Mouse (Mus musculus) cerebellum, adult 2 months (tissue): ENCODE data around the gene Olfr1386.

Source experiments
- CTCF ChIP-seq: fragments of 200-500 bp; IDR thresholded peaks from 2 replicates; pipeline ENCODE4 v1.5.1; 2011; ENCODE audit warnings: low read depth, mild to moderate bottlenecking, control low read depth, low read length, moderate library complexity, borderline replicate concordance; ENCODE audit not compliant: insufficient read depth
- POLR2A ChIP-seq: fragments of 200-500 bp; IDR thresholded peaks from 2 replicates; pipeline ENCODE4 v1.6.1; 2011; ENCODE audit warnings: low read length, control low read depth, borderline replicate concordance; ENCODE audit not compliant: insufficient read depth

DNA sequence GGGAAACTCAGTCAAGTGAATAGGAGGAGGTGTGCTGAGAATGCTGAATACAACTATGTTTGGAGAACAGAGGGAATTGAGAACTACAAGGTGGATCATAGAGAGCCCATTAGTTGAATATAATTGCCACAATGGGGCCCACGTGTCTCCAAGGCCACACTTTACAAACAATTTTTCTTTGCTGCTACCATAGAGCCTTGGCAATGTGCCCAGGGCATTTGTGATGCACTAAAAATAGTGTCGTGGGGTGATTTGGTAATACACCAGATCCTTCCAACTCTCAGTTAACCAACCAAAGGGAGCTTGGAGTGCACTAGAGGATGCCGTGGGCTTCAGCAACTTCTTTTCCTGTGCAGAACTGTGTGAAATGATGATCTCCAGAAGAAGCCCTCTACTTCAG lies 28.4 kb upstream of the Olfr1386 start, which contains the start of gene Olfr1388:
- TF ChIP-seq POLR2A (no peak), CTCF (no peak)
